Mouse (Mus musculus) kidney, embryonic 16.5 days (tissue): ENCODE results near the gene Fam222a. TPM values are rescaled to one million over a fixed set of nuclear protein-coding genes. Genes with fewer than 3 reads are reported as not detected.

Experiments
- ATAC-seq: fragments of 200-750 bp; cut with Nextera tagmentation; 2 replicates; pipeline ENCODE4 v1.8.0; 2017; ENCODE audit warnings: moderate TSS enrichment; ENCODE audit not compliant: low FRiP score, low TSS enrichment
- H3K27ac ChIP-seq: fragments of 300-500 bp; sonication (generic); 2 replicates; pipeline ENCODE4 v1.5.1; 2014; ENCODE audit warnings: low read length
- H3K27me3 ChIP-seq: fragments of 300-500 bp; sonication (generic); 2 replicates; pipeline ENCODE4 v1.6.1; 2014; ENCODE audit warnings: low read length, control low read depth, mixed read lengths; ENCODE audit not compliant: insufficient read depth
- H3K36me3 ChIP-seq: fragments of 300-500 bp; sonication (generic); 2 replicates; pipeline ENCODE4 v1.6.1; 2014; ENCODE audit warnings: low read length, control low read depth, mixed read lengths; ENCODE audit not compliant: insufficient read depth
- H3K4me1 ChIP-seq: fragments of 300-500 bp; sonication (generic); 2 replicates; pipeline ENCODE4 v1.6.1; 2014; ENCODE audit warnings: low read length, control low read depth, mixed read lengths; ENCODE audit not compliant: insufficient read depth
- H3K4me2 ChIP-seq: fragments of 300-500 bp; sonication (generic); replicated peaks from 2 replicates; pipeline ENCODE4 v1.6.1; 2014; ENCODE audit warnings: low read depth, low read length
- H3K4me3 ChIP-seq: fragments of 300-500 bp; sonication (generic); 2 replicates; pipeline ENCODE4 v1.5.1; 2014; ENCODE audit warnings: mild to moderate bottlenecking, low read length
- H3K9ac ChIP-seq: fragments of 300-500 bp; sonication (generic); replicated peaks from 2 replicates; pipeline ENCODE4 v1.6.1; 2014; ENCODE audit warnings: low read length
- H3K9me3 ChIP-seq: fragments of 300-500 bp; sonication (generic); 2 replicates; pipeline ENCODE4 v1.6.1; 2016; ENCODE audit warnings: low read length, control low read depth
- whole genome bisulfite sequencing: fragments of 180-500 bp; shearing (Covaris S2); extraction: QIAGEN DNeasy Blood & Tissue Kit; methylation state at CpG from one replicate; pipeline ENCODE4 v1.1.7; 2014; 5-methylcytosine and 5-hydroxymethylcytosine counted together
- polyA plus RNA-seq: library from polyadenylated mRNA; unstranded; fragments of >200 nt; fragmentation: Nextera tagmentation; extraction: Ambion mirVana; gene quantifications from 2 replicates; pipeline ENCODE4 v1.2.1, GENCODE M21; 2015

The Fam222a gene
- polyA plus RNA-seq, 1 experiment from 2014 or later, result 4.1 TPM

DNA sequence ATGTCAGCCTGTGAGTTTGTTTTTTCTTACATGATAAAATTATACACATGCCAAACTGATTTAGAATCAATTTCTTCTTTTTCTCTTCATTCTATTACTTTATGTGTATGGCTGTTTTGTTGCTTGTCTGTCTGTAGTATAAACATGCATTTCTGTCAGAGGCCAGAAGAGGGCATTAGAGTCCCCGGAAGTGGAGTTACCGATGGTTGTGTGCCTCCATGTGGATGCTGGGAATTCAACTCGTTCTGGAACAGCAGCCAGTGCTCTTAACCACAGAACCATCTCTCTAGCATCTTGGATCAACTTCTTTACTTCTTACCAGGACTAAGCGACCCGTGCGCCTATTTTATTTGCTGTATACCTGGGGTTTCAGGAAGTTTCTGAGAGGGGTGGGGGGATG lies 24.2 kb upstream of the Fam222a start:
- H3K36me3 ChIP-seq, result no peaks in the 10 kb centered on the region
- no peak for ATAC-seq
- no peak overlapping the region for H3K9ac ChIP-seq
- no peak overlapping the region for H3K4me3 ChIP-seq
- no peak overlapping the region for H3K27ac ChIP-seq
- H3K4me2 ChIP-seq, result no peak overlapping the region
- H3K4me1 ChIP-seq, result peaks cover 10% of the 10 kb centered on the region; the same call in 1 of the 2 replicates
- 93% methylated on average over 6 of the region's 6 CpGs for whole genome bisulfite sequencing
- peaks cover 4% of the 10 kb centered on the region; the same call in 1 of the 2 replicates for H3K9me3 ChIP-seq
- no peaks in the 10 kb centered on the region for H3K27me3 ChIP-seq

DNA sequence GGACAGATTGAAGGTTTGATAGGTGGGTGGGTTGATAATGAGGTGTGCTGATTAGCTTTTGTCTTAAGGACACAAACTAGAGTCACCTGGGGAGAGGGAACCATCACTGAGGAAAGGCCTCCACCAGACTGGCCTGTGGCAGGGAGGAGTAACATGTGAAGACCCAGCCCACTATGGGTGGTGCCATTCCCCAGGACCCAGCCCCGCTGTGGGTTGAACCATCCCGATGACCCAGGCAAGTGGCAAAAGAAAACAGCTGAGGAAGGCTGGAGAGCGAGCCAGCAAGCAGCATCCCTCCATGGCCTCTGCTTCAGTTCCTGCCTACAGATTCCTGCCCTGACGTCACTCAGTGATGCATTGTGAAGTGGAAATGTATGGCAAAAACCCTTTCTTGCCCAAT lies 23.6 kb upstream of the Fam222a start:
- 91% methylated on average over 4 of the region's 4 CpGs for WGBS
- H3K36me3 ChIP-seq, result no peaks in the 10 kb centered on the region
- no peak overlapping the region for H3K4me3 ChIP-seq
- H3K27me3 ChIP-seq, result no peaks in the 10 kb centered on the region
- 0 out of 2 replicates have a peak, but pooled peaks cover 5% of the 10 kb centered on the region for H3K4me1 ChIP-seq
- ATAC-seq, result no peak
- no peak overlapping the region for H3K9ac ChIP-seq
- H3K9me3 ChIP-seq, result peaks cover 4% of the 10 kb centered on the region; the same call in 1 of the 2 replicates
- H3K4me2 ChIP-seq, result no peak overlapping the region
- no peak overlapping the region for H3K27ac ChIP-seq

DNA sequence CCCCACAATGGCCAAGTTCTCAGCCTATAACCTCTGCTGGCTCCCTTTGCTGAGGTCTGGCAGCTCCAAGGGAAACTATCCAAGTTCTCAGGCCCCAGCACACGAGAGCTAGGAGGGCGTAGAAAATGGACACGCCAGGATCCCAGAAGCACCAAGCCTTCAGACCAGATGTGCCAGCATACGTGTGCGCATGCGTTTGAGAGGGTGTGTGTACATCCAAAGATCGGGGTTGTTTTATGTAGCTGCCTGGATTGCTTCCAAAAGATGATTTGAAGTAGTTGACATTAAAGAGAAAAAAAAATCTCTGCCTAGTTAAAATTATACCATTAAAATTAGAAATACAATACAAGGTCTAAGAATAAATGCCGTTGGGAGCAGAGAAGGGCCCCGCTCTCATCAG lies 22.7 kb upstream of the Fam222a start:
- H3K4me3 ChIP-seq, result no peak overlapping the region
- WGBS, result 64% methylated on average over 9 of the region's 9 CpGs
- H3K4me2 ChIP-seq, result no peak overlapping the region
- H3K36me3 ChIP-seq, result no peaks in the 10 kb centered on the region
- peak overlapping the region; percentile 54; the same call in 1 of the 2 replicates for H3K27ac ChIP-seq
- H3K4me1 ChIP-seq, result peaks cover 5% of the 10 kb centered on the region; the same call in 1 of the 2 replicates
- no peak for ATAC-seq
- peaks cover 4% of the 10 kb centered on the region; the same call in 1 of the 2 replicates for H3K9me3 ChIP-seq
- H3K27me3 ChIP-seq, result no peaks in the 10 kb centered on the region
- no peak overlapping the region for H3K9ac ChIP-seq

DNA sequence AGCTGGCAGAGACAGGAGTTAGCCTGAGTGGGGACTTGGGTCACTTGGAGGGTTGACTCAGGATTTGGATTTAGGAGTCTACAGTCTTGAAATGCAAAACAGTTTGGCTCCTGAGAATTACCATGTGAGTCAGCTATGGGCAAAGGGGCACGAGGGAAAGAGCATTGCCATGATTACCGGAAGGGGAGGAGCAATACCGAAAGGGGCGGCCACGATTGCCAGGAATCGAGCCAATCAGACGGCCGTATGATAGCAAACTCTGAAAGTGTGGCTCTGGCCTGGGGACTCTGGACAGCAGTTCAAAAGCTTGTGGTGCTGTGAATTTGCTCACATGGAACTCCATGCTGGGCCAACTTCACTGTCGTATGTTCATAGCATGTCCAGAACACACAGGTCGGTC lies 18.8 kb upstream of the Fam222a start:
- 97% methylated on average over 10 of the region's 10 CpGs for WGBS

DNA sequence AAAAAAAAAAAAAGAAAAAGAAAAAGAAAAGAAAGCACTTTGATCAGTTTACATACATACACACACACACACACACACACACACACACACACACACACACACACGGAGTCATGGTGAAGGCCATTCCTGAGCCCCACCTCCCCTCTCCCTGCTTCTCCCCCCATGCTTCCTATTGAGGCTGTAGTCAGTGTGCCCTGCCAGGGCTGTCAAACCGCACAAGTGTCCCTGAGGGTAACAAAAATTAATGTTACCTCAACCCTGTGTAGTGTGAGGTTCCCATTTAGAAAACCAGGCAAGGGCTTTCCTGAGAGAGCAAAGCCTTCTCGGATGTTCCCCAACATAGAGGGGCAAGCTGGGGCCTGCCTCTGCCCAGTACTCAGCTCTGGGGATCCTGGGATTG lies 18.0 kb upstream of the Fam222a start:
- Histone ChIP-seq H3K36me3 (no peaks in the 10 kb centered on the region), H3K4me1 (peaks cover 35% of the 10 kb centered on the region), H3K27me3 (no peaks in the 10 kb centered on the region), H3K4me2 (no peak overlapping the region), H3K9me3 (no peaks in the 10 kb centered on the region), H3K9ac (no peak overlapping the region), H3K4me3 (no peak overlapping the region), H3K27ac (no peak overlapping the region)
- 57% methylated on average over 3 of the region's 3 CpGs for WGBS
- no peak for ATAC-seq

More for the DNA sequence above, 18.8 kb upstream of the Fam222a start:
- Histone ChIP-seq H3K4me2 (no peak overlapping the region), H3K9me3 (no peaks in the 10 kb centered on the region), H3K36me3 (no peaks in the 10 kb centered on the region), H3K4me1 (peaks cover 34% of the 10 kb centered on the region), H3K27me3 (no peaks in the 10 kb centered on the region), H3K9ac (no peak overlapping the region), H3K4me3 (no peak overlapping the region), H3K27ac (no peak overlapping the region)
- ATAC-seq, result no peak

DNA sequence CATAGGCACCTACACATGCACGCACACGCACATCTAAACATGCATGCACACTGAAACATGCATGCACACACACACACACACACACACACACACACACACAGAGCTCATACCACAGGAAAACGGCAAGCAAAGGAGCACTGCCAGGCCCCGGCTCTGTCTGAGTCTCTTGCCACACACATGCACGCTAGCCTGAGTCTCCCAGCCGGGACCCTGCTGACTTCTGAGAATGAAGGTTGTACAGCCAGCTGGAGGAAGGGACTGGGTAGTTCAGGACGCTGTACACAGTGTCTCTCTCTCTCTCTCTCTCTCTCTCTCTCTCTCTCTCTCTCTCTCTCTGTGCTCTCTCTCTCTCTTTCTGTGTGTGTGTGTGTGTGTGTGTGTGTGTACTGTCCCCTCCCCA lies 17.4 kb upstream of the Fam222a start:
- H3K36me3 ChIP-seq, result no peaks in the 10 kb centered on the region
- no peak overlapping the region for H3K4me3 ChIP-seq
- ATAC-seq, result peak; percentile 33; the same call in 1 of the 2 replicates
- no peak overlapping the region for H3K4me2 ChIP-seq
- peaks cover 3% of the 10 kb centered on the region; the same call in 1 of the 2 replicates for H3K9me3 ChIP-seq
- no peak overlapping the region for H3K9ac ChIP-seq
- WGBS, result 34% methylated on average over 7 of the region's 7 CpGs
- peaks cover 29% of the 10 kb centered on the region for H3K4me1 ChIP-seq
- no peaks in the 10 kb centered on the region for H3K27me3 ChIP-seq
- peak overlapping the region; percentile 82 for H3K27ac ChIP-seq

DNA sequence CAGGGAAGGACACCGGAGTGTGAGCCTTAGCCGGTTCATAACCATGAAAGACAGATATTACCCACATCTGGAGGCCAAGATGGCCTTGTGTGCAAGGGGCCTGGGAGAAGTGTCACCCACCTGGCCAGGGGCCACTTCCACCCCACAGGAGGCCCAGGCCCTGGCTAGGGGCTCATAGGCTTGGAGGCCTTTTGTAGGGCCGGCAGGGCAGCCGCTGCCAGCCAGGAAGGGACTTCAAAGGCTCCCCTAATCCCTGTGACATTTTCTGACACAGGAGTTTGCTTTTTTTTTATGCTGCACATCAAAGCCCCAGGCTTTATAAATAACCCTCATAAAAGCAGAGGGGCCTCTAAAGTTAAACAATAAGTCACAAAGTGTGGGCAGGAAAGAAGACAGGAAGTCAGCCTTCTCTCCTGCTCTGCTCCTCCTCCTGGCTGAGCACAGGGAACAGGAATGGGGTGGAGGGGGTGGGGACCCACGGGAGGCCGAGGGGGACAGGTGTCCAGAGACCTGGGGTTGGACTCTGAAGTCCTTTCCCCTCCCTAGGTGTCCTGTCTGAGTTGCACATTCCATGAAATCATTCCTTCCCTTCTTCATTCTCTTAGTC lies 16.8 kb upstream of the Fam222a start:
- no peak overlapping the region for H3K4me3 ChIP-seq
- H3K36me3 ChIP-seq, result no peaks in the 10 kb centered on the region
- no peak overlapping the region for H3K4me2 ChIP-seq
- H3K4me1 ChIP-seq, result peaks cover 29% of the 10 kb centered on the region
- no peaks in the 10 kb centered on the region for H3K27me3 ChIP-seq
- 0 out of 2 replicates have a peak, but pooled peaks have one; percentile 16 for ATAC-seq
- 7% methylated on average over 6 of the region's 6 CpGs for WGBS
- H3K27ac ChIP-seq, result peak overlapping the region; percentile 82
- peaks cover 4% of the 10 kb centered on the region; the same call in 1 of the 2 replicates for H3K9me3 ChIP-seq
- H3K9ac ChIP-seq, result 0 out of 2 replicates have a peak overlapping the region, but pooled peaks have one; percentile 35

DNA sequence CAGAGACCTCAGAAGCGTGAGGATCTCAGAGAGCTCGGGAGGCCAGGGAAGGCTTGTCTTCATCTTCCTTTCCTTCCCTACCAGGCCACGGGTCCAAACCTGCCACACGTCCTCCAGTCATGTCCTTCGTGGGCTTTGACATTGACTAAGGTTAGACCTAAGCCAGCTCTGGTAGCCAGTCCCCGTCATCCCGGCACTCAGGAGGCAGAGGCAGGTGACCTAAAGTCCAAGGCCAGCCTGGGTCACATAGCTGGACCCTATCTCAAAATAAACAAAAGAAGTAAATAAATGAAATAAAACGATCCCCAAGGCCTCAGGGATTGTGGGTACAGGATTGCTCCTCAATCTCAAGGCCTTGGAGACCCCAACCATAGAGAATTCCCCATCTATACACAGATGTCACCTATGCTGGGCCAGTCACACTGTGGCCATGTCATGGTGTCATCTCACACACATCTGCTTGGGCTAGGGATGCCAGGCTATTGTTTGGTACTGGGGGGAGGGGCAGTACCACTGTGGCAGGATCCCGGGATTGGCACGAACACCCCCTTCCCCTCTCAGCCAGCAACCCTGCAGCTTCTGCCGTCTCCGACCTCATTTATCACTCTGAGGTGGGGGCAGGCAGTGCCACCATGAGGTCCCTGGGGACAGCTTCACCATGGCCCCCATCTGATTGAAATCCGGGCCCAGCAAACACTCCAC lies 15.2 kb upstream of the Fam222a start:
- Histone ChIP-seq H3K4me1 (peaks cover 37% of the 10 kb centered on the region), H3K27me3 (no peaks in the 10 kb centered on the region), H3K36me3 (no peaks in the 10 kb centered on the region), H3K4me3 (no peak overlapping the region), H3K27ac (no peak overlapping the region), H3K9ac (no peak overlapping the region), H3K4me2 (no peak overlapping the region), H3K9me3 (peaks cover 4% of the 10 kb centered on the region; the same call in 1 of the 2 replicates)
- no peak for ATAC-seq
- WGBS, result 54% methylated on average over 13 of the region's 13 CpGs

DNA sequence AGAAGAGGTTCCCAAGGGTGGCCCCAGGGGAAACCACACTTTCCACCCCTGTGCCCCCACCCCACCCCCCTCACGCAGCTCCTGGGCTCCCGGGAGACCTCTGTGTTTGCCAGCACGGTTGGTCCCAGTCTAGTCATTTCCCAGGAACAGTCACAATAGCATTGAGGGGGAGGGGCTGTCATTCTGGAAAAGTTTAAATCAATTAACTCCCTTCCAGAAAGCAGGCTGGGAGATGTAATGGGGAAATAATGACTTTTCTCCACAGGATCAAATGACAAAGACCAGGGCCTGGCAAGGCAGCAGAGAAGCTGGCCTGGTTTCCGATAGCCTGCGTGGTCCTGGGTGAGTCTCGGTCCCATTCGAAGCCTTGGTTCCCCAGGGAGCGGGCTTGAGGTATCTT lies 14.1 kb upstream of the Fam222a start:
- Histone ChIP-seq H3K4me2 (no peak overlapping the region), H3K36me3 (no peaks in the 10 kb centered on the region), H3K9ac (no peak overlapping the region), H3K27me3 (no peaks in the 10 kb centered on the region), H3K4me3 (no peak overlapping the region), H3K27ac (no peak overlapping the region), H3K9me3 (peaks cover 4% of the 10 kb centered on the region; the same call in 1 of the 2 replicates), H3K4me1 (peaks cover 48% of the 10 kb centered on the region)
- ATAC-seq, result no peak
- 39% methylated on average over 8 of the region's 8 CpGs for WGBS

DNA sequence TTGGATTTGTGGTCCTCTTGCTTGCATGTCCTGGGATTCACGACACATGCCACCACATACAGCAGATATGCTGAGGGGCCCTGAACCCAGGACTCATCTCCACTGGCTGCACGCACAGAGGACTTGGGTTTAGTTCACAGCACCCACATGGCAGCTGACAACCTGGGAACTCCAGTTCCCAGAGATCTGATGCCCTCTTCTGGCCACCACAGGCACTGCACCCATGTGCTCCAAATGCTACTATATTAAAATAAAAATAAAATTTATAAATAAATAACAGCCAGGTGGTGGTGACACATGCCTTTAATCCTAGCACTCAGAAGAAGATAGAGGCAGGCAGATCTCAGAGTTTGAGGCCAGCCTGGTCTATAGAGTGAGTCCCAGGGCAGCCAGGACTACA lies 12.4 kb upstream of the Fam222a start:
- Histone ChIP-seq H3K36me3 (no peaks in the 10 kb centered on the region), H3K27ac (no peak overlapping the region), H3K27me3 (no peaks in the 10 kb centered on the region), H3K9ac (no peak overlapping the region), H3K4me2 (no peak overlapping the region), H3K4me1 (peaks cover 46% of the 10 kb centered on the region), H3K4me3 (no peak overlapping the region), H3K9me3 (peaks cover 4% of the 10 kb centered on the region; the same call in 1 of the 2 replicates)
- 93% methylated on average over 2 of the region's 2 CpGs for WGBS
- ATAC-seq, result no peak
